Mouse (Mus musculus) right cerebral cortex, postnatal 4 days (tissue): Measurements from ENCODE around the gene Trim40.
"Not testable (repeated sequence)": the region's sequence is repeated elsewhere in the genome, so short reads cannot be mapped to it uniquely, and the experiment has no call there.

Experiments
- DNase-seq: peaks from one replicate; pipeline ENCODE4 v3.0.0-alpha.2; 2022

Gene Trim40

DNA sequence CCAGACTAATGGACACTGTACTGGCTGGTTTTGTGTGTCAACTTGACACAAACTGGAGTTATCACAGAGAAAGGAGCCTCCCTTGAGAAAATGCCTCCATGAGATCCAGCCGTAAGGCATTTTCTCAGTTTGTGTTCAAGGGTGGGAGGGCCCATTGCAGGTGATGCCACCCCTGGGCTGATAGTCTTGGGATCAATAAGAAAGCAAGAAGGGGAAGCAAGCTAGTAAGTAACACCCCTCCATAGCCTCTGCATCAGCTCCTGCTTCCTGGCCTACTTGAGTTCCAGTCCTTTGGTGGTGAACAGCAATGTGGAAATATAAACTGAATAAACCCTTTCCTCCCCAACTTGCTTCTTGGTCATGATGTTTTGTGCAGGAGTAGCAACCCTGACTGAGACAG, 1.6 kb upstream of the Trim40 start:
- not testable (repeated sequence) for DNase-seq

DNA sequence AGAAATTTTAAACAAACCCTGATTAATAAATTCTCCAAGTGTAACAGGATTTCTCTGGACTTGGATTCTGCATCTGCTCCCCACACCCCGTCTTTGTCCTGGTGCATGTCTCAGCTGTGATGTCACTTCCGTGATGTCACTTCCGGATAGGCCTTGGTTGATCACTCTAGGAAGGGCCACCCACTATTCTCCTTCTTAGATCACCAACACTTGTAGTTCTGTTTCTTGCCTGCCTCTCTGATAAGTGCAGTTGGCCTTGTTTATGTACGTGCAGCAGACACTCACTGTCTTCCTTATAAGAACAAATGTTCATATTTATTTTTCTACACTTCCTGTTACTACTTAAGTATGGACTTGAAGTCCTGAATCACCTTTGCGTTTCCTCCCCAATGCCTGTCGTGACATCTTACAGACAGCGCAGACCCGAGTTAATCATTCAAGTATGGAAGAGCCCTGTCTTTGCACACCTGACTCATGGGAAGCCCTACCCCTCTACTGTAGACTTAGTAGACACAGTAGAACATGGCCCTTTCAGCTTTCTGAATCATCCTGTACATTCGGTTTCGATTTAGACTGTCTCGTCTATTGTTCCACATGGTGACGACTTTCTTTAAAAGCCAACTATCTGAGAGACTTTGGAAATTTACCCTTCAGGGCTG, 4.7 kb downstream of the Trim40 start:
- no peak for DNase-seq

DNA sequence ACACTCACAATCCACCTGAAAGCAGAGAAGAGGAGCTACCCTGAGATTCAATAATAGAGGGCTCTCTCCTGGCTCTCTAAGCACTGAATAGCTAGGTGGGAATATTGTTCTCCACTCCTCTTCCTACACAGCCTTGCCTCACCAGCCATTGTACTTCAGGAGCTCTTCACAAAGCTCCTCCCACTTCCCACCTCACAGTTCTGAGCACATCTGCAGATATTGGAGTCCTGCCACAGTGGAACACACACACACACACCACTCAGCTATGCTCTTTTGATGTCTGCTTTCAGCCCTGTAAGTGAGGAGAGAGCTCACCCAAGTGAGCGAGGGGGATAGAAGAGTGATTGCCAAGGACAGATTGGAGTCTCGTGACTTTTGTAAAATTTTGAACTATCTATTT, 6.6 kb downstream of the Trim40 start:
- DNase-seq = no peak

DNA sequence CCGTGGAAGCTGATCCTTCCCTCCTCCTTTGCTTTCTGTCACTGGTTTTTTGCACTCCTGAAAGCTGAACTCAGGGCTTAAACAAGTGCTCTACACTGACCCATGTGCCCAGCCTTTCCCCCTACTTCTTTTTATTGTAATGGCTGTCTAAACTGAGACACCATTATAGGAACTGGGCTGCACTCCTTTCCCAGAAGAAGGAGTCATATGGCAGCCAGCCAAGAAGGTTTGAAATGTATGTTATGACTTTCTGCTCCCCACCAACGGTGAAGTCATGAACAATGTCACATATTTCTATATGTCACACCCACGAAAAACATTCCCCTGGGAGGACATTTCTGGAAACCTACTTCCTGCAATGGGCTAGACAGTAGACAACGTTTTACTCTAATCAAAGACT, 15.3 kb downstream of the Trim40 start:
- no peak for DNase-seq

DNA sequence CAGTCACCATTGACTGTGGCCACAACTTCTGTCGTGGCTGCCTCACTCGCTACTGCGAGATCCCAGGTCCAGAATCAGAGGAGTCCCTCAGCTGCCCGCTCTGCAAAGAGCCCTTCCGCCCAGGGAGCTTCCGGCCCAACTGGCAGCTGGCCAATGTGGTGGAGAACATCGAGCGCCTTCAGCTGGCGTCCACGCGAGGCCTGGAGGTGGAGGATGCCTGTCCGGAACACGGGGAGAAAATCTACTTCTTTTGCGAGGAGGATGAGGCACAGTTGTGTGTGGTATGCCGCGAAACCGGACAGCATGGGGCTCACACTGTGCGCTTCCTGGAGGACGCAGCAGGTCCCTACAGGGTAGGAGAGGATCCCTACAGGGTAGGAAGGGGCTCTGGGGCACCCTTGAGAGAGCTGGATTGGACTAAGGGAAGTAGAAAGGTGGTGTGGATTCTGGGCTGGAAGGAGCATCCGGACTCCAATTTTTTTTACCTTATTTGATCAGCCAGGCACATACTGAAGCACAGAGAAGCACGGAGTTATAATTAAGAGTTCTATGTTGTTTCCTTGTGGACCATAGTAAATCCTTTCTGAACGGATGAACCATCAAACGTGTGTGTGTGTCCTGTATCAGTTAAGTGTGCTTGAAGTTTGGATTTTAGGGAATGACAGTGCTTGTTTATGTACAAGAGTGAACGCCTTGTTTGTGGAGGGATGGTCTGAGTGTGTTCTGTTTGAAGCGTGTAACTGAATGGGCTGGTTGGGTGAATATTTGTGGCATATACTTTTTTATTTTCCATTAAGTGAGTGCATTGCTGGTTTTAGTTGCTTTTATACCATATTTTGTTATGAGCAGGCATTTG, 19.7 kb downstream of the Trim40 start:
- DNase-seq = no peak

DNA sequence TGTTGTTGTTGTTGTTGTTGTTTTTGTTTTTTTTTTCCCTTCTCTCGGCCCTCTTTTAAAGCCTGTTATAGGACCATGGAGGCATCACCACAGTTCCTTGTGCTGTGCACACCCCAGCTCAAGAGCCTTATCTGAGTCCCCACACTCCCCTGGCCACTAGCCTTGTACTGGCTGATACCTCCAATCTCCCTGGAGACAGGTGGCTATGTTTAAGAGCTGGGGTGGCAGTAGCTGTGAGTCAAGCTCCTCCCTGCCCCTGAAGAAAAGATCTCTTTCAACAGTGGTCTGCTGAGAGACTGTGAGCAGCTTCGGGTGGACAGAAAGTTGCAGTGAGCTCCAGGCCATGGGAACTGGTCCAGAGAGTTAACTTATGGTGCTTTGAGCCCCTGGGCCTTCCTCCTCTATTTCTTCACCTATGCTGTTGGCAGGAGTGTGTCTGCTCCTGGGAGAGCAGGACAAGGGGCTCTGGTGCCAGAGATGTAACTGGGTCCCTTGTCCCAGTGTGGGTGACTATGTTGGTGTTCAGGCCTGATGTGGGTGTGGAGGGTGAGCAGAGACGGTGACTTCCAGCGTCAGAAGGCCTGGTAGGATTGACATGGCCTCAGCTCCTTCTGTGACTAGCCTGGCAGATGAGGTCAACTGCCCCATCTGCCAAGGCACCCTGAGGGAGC, 20.5 kb downstream of the Trim40 start, which contains the start of gene Trim10:
TSS of gene Trim10 (plus strand) at position 291 of the 671 bp plus-strand sequence.
- no peak for DNase-seq

DNA sequence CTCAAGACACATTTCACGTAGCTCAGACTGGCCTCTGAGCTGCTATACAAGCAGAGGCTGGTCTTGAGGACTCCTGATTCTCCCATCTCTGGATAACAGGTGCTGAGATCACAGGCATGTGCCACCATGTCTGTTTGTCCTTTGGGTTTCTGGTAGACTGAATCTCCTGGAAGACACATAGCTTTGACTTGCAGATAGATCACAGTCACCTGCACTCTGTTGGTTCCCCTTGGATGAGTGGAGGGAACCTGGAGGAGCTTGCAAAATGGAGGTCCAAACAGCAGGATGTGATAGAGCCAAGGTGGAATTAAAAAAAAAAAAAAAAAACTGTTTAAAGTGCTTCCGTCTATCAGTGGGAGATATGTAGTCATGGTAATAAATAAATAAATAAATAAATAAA, 21.1 kb downstream of the Trim40 start:
- DNase-seq = no peak

DNA sequence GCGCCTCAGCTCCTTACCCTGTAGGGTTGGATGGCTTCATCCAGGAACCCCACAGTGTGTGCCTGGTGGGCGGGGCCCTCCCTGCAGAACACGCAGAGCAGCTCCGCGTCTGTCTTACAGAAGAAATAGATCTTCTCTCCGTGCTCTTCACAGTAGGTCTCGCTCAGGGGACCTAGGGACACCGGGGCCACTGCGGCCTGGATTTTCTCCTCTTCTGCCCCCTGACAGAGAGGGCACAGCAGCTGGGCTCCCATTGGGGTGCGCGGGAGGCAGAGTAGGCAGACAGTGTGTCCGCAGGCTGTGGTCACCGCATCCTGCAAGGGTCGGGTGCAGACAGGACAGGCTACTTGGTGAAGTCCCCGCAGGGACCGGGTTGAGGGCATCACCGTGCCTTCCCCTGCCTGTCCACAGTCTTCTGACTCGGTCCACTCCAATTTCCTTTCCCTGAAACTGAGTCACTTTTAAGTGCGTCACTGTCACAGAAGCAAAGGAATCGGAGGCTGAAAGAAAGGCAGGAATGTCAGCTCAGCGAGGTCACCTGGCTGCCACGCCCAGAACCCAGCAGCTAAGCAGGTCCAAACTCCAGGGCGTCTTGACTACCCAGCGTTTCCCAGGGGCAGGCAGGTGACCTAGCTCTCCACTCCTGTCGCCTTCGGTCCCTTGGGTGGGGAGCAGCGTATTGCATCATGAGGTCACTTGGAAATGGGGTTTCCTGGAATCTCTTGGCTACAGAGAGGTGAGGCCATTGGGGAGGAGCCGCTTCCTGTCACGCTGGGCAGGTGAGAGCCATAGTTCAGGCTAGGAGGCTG, 23.0 kb downstream of the Trim40 start, which contains the start of gene Trim15:
TSS of gene Trim15 (minus strand) at position 492 of the 809 bp plus-strand sequence.
- DNase-seq = no peak

DNA sequence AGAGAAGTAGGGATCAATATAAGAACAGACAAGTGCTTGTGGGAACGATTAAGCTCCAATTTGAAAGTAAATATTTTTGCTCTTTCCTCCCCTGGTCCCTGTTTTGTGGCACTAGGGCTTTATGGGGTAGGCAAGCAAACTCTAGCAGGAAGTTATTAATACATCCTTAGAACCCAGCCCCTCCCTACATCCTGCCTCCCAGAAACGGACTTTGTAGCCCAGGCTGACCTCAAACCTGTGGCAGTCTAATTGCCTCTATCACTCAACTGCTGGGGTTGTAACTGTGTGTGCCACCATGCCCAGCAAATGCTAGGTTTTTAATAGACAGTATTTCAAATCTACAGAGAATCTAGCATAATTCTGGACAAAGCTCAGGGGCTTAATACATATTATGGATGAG, 28.2 kb downstream of the Trim40 start:
- no peak for DNase-seq

DNA sequence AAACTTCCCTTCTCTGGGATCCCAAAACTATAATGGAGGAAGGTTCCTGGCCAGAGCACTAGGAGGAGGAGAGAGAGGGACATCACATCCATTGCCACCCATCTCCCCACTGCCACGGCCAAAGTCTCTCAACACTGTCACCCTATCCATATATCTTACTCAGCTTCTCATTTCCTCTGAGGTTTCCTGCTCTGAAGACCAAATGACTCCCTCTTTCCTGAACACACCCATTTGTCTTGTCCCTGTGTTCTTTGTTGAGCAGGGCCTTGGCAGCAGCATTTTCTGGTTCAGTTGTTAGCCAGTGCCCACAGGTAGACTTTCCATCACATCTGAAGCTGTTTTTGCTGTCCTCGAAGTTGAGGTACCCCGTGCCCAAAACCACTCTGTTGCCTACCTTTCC, 31.7 kb downstream of the Trim40 start:
- no peak for DNase-seq

DNA sequence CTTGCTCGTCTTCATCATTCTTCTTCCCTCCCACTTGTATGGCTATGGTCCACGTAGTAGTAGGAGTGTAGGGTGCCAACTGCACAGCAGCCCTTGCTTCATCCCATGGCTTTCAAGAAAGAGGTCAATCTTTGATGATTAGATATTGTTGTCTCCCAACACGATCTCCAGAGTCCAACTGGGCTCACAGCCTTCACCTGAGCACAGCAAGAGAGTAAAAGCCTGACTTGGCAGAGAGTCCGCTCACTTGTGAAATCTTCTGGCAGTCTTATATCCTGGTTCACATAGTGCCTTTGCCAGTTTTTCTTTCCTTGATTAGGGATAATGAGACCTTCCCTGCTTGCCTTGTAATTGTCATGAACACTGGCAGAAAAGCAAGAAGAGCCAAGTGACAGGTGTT, 33.7 kb downstream of the Trim40 start:
- DNase-seq = no peak

DNA sequence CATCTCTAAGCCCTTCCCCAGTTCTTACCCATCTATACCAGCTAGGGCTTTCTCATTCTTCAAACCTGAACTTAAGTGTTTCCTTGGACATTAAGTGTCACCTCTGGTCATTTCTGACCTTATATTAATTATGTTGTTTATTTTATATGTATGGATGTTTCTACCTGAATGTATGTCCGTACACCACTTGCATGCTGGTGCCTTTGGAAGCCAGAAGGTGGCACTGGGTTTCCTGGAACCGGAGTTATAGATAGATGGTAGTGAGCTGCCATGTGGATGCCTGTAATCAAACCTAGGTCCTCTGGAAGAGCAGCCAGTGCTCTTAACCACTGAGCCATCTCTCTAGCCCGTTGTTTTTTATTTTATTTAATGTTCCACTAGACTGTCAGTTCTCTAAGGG, 34.4 kb downstream of the Trim40 start:
- no peak for DNase-seq

DNA sequence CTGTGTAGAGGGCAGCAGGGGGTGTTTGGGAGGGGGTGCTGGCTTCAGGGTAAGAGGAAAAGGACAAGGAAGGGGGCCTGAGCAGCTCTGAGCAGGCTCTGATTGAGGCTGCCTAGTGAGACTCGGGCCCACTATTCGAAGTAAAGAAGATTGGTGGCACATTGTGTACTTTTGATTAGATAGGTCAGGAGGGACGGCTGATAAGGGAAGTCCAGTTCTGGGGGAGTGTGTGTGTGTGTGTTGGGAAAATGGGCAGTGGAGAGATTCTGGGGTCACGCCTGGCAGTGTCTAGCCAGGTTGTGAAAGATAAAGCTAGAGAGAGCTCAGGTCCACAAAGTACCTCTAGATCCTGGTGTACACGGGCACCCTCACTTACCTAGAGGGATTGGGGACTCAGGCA, 38.3 kb downstream of the Trim40 start:
- no peak for DNase-seq

DNA sequence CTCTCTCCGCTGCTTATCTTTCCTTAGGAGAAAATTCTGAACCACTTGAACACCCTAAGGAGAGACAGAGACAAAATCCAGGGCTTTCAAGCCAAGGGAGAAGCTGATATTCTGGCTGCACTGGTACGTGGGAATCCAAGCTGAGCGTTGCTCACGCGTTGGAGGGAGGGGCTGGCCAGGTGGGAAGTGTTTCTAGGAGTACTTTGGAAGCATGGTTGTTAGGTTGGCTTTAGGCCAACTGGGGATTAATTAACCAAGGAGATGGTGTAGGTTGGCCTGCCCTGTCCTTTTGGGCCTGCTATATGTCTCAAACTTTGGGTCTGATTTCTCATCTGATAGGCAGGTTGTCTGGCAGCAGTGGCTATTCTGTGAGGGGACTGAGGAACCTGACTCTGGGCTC, 38.7 kb downstream of the Trim40 start:
- DNase-seq = no peak

DNA sequence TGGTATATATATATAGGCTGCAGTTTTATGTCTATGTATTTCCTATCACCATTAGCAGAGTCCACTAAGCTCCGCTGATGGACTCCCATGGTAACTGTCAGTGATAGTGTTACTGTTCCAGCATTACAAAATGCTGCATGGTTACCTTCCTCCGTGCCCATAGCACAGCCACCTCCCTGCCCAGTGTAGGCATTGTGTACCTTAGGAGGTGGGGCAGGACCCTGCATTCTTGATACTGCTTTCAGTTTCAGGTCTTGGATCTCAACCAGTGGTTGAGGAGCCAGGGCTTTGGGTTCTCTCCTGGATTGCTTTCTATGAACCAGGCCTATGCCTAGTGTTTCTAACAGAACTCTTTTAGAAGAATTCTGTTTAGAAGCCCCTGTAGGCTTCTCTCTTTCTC, 39.9 kb downstream of the Trim40 start:
- no peak for DNase-seq

DNA sequence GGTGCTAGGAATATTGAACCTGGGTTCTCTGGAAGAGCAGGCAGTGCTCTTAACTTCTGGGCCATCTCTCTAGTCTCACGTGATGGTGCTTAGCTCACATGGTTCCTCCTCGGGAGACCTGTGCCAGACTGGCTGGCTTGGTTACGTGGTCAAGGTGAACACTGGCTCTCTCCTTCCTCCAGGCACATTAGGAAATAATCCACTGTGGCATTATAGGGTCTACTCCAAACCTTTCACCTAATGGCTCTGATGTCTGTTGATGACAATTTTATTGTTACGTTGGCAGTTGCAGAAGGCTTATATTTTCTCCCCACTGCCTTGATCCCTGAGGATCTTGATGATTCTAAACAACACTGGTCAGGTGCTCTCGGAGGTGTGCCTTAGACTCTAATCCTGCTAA, 41.0 kb downstream of the Trim40 start:
- DNase-seq = no peak

DNA sequence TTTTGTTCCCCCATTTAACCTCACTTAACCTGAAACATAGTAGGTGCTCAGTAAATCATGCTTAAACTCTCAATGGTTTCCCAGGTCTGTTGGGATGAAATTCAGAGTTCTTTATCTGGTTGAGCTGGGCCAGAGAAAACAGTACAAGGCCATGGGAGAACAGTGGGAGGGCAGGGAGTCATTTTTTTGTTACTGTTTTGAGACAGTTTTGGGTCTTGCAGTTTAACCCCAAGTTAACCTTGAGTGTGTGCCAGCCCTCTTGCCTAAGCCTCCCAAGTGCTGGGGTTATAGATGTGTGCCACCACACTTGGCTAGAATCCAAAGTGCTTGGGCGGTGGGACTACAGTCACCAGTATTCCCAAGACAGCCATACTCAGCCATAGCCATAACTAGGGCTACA, 45.2 kb downstream of the Trim40 start:
- no peak for DNase-seq

DNA sequence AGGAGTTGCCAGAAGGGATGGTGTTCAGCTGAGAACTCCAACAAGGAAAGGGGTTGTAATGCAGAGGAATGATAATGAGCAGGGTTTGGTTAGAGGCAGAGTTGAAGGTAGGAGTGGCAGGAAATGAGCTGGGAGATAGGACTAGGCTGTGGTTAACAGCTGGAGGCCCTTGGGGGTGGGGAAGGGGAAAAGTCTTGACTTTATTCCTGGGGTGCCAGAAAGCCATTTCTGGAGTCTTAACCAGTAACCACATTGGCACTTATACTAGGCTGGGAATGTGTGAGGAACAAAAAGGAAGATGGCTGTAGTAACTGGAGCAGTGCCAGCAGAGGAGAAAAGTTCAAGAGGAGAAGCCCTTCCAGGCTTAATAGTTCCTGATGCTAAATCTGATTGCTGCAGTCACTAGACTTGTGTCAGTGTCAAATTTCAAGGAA, 45.6 kb downstream of the Trim40 start:
- DNase-seq = no peak

DNA sequence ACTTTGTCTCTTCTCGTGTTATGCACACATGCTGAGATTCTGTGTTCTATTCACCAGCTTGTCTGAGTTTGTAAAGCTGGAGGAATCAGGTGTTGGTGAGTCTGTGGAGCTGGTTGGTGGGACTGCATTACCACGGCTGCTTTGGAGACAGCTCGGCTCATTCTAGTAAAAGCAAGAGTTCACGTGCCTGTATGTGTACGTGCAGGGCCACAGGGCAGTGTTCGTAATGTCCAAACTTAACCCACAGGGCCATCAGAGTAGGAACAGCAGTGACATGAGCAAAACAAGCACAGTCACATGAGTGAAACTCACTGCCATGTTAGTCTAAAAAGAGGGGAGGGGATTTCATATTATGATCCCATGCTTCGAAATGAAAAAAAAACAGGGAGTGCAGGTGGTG, 46.2 kb downstream of the Trim40 start:
- no peak for DNase-seq

DNA sequence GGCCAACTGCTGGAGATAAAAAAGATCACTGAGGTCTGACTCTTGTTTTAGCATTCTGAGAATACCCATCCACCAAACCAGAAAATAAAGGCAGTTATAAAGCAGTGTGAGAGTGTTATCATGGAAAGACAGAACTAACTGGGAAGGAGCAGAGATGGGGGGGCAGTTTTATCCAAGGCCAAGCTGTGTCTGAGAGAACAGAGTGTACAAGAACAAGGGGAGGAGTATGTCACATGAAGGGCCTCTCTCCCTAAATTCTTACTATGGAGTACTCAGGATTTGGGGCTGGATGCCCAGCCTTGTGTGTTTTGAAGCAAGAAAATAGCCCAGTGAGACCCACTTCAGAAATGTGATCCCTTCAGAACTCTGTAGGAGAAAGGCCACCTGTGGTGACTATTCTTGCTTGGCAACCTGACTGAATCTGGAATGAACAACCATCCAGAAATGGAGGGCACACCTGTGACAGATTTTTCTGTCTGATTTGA, 48.9 kb downstream of the Trim40 start:
- DNase-seq = no peak

DNA sequence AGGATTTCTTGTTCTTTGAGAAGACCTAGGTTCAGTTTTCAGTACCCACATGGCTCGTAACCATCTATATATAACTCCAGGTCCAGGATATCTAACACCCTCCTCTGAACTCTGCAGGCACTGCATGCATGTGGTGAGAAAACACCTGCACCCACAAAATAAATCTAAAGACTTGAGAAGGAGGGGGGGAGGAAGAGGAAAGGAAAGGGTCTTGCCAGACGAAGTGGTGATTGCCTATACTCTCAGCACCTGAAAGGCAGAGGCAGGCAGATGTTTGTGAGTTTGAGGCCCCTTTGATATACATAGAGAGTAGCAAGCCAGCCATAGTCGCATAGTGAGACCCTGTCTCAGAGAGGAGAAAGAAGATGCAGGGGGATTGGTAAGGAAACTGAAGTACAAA, 50.0 kb downstream of the Trim40 start:
- no peak for DNase-seq

DNA sequence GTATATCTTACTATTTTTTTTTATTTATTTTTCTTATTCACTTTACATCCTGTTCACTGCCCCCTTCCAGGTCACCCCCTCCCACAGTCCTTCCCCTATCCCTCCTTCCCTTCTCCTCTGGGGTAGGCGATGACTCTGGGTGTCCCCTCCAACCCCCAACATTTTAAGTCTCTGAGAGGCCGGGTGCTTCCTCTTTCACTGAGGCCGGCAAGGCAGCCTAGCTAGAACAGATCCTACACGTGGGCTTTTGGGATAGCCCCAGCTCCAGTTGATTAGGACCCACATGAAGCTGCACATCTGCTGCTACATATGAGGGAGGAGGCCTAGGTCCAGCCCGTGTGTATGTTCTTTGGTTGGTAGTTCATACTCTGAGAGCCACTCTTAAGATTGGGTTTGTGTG, 50.9 kb downstream of the Trim40 start:
- DNase-seq = no peak
